Mouse (Mus musculus): ENCODE results near the gene Arhgef15. TPM values are rescaled to one million over a fixed set of nuclear protein-coding genes. Genes with fewer than 3 reads are reported as not detected.
"Not testable (repeated sequence)": the region's sequence is repeated elsewhere in the genome, so short reads cannot be mapped to it uniquely, and the experiment has no call there.

The Arhgef15 gene
- polyA plus RNA-seq, 1 experiment from 2014 or later = 5.9 TPM

- H3K9ac ChIP-seq = no peak overlapping the region
- 92% methylated on average over 8 of the region's 8 CpGs for WGBS
- H3K4me3 ChIP-seq = no peak overlapping the region
- no peaks in the 10 kb centered on the region; the same call in 1 of the 2 replicates for H3K36me3 ChIP-seq (ENCODE audit: poor library complexity, severe bottlenecking)
- H3K4me2 ChIP-seq = no peak overlapping the region
- H3K27me3 ChIP-seq = peaks cover 14% of the 10 kb centered on the region
- H3K9me3 ChIP-seq (replicated peaks) = no peaks in the 10 kb centered on the region
- no peak overlapping the region for H3K27ac ChIP-seq
- no peak for ATAC-seq
- H3K4me1 ChIP-seq = peaks cover 9% of the 10 kb centered on the region
Measured at GRCm38 (mm10) chr11:68942731-68943130, 14.5 kb downstream of the Arhgef15 start.

GRCm38 (mm10) chr11:68940516-68940915 lies 16.8 kb downstream of the Arhgef15 start:
- Histone ChIP-seq H3K9ac (peak overlapping the region; percentile 74), H3K36me3 (ENCODE audit: poor library complexity, severe bottlenecking) (no peaks in the 10 kb centered on the region; the same call in 1 of the 2 replicates), H3K4me2 (peak overlapping the region; percentile 67), H3K4me3 (peak overlapping the region; percentile 49), H3K27ac (no peak overlapping the region), H3K27me3 (no peaks in the 10 kb centered on the region), H3K4me1 (peaks cover 6% of the 10 kb centered on the region), H3K9me3 (replicated peaks) (no peaks in the 10 kb centered on the region)
- 54% methylated on average over 4 of the region's 4 CpGs for WGBS
- ATAC-seq = no peak

GRCm38 (mm10) chr11:68939451-68940304 lies 17.6 kb downstream of the Arhgef15 start:
- peak overlapping the region; percentile 67 for H3K4me2 ChIP-seq
- 2% methylated on average over 16 of the region's 16 CpGs for WGBS
- no peaks in the 10 kb centered on the region for H3K9me3 ChIP-seq (replicated peaks)
- peaks cover 6% of the 10 kb centered on the region for H3K4me1 ChIP-seq
- no peaks in the 10 kb centered on the region; the same call in 1 of the 2 replicates for H3K36me3 ChIP-seq (ENCODE audit: poor library complexity, severe bottlenecking)
- no peaks in the 10 kb centered on the region for H3K27me3 ChIP-seq
- H3K27ac ChIP-seq = peak overlapping the region; percentile 72
- H3K4me3 ChIP-seq = peak overlapping the region; percentile 49
- peak; percentile 100 for ATAC-seq
- H3K9ac ChIP-seq = peak overlapping the region; percentile 74

GRCm38 (mm10) chr11:68936951-68937350 lies 20.3 kb downstream of the Arhgef15 start:
- 89% methylated on average over 4 of the region's 4 CpGs for WGBS
- not testable (repeated sequence) for H3K4me1 ChIP-seq; H3K36me3 ChIP-seq (ENCODE audit: poor library complexity, severe bottlenecking); H3K9me3 ChIP-seq (replicated peaks); H3K27me3 ChIP-seq; H3K4me3 ChIP-seq; H3K4me2 ChIP-seq; H3K9ac ChIP-seq; ATAC-seq; H3K27ac ChIP-seq

- ATAC-seq = no peak
- no peak overlapping the region for H3K4me2 ChIP-seq
- WGBS = 71% methylated on average over 5 of the region's 5 CpGs
Measured at GRCm38 (mm10) chr11:68933885-68934507, 23.3 kb downstream of the Arhgef15 start.

GRCm38 (mm10) chr11:68929947-68930346 lies 27.3 kb downstream of the Arhgef15 start:
- Histone ChIP-seq H3K4me1 (no peaks in the 10 kb centered on the region), H3K9me3 (replicated peaks) (no peaks in the 10 kb centered on the region), H3K4me3 (no peak overlapping the region), H3K4me2 (no peak overlapping the region), H3K27me3 (peaks cover 4% of the 10 kb centered on the region; the same call in 1 of the 2 replicates), H3K36me3 (ENCODE audit: poor library complexity, severe bottlenecking) (no peaks in the 10 kb centered on the region), H3K27ac (no peak overlapping the region), H3K9ac (no peak overlapping the region)
- 86% methylated on average over 6 of the region's 6 CpGs for WGBS
- ATAC-seq = no peak

More at GRCm38 (mm10) chr11:68933885-68934507, 23.3 kb downstream of the Arhgef15 start:
- H3K27ac ChIP-seq = peak overlapping the region; percentile 37
- H3K9ac ChIP-seq = no peak overlapping the region
- H3K9me3 ChIP-seq (replicated peaks) = no peaks in the 10 kb centered on the region
- no peaks in the 10 kb centered on the region for H3K36me3 ChIP-seq (ENCODE audit: poor library complexity, severe bottlenecking)
- H3K4me1 ChIP-seq = no peaks in the 10 kb centered on the region
- no peak overlapping the region for H3K4me3 ChIP-seq
- H3K27me3 ChIP-seq = no peaks in the 10 kb centered on the region

GRCm38 (mm10) chr11:68926981-68927380 lies 30.3 kb downstream of the Arhgef15 start, which contains the start of gene Odf4:
TSS of gene Odf4 (minus strand) at chr11:68927081.
- H3K27ac ChIP-seq = no peak within 1 kb of the TSS
- 83% methylated on average over 3 of the region's 3 CpGs for WGBS
- H3K36me3 ChIP-seq (ENCODE audit: poor library complexity, severe bottlenecking) = no peaks in the 10 kb centered on the region
- ATAC-seq = no peak
- H3K4me1 ChIP-seq = no peaks in the 10 kb centered on the region
- no peak within 1 kb of the TSS for H3K4me2 ChIP-seq
- H3K9ac ChIP-seq = no peak within 1 kb of the TSS
- H3K4me3 ChIP-seq = no peak within 1 kb of the TSS
- no peaks in the 10 kb centered on the region for H3K9me3 ChIP-seq (replicated peaks)
- peaks cover 4% of the 10 kb centered on the region; the same call in 1 of the 2 replicates for H3K27me3 ChIP-seq

- Histone ChIP-seq H3K27ac (no peak overlapping the region), H3K4me2 (no peak overlapping the region), H3K27me3 (peaks cover 4% of the 10 kb centered on the region; the same call in 1 of the 2 replicates), H3K36me3 (ENCODE audit: poor library complexity, severe bottlenecking) (no peaks in the 10 kb centered on the region), H3K9me3 (replicated peaks) (no peaks in the 10 kb centered on the region), H3K4me3 (no peak overlapping the region), H3K4me1 (no peaks in the 10 kb centered on the region), H3K9ac (no peak overlapping the region)
- no peak for ATAC-seq
- 90% methylated on average over 2 of the region's 2 CpGs for WGBS
Measured at GRCm38 (mm10) chr11:68924749-68925148, 32.5 kb downstream of the Arhgef15 start.

GRCm38 (mm10) chr11:68923191-68923590 lies 34.1 kb downstream of the Arhgef15 start:
- ATAC-seq = no peak
- Histone ChIP-seq H3K27me3 (peaks cover 4% of the 10 kb centered on the region; the same call in 1 of the 2 replicates), H3K9ac (no peak overlapping the region), H3K4me2 (no peak overlapping the region), H3K9me3 (replicated peaks) (no peaks in the 10 kb centered on the region), H3K36me3 (ENCODE audit: poor library complexity, severe bottlenecking) (no peaks in the 10 kb centered on the region), H3K4me3 (no peak overlapping the region), H3K27ac (no peak overlapping the region), H3K4me1 (no peaks in the 10 kb centered on the region)
- 59% methylated on average over 3 of the region's 3 CpGs for WGBS

- no peak overlapping the region for H3K4me3 ChIP-seq
- no peak overlapping the region for H3K9ac ChIP-seq
- no peak for ATAC-seq
- WGBS = 92% methylated on average over 4 of the region's 4 CpGs
- no peak overlapping the region for H3K27ac ChIP-seq
- no peaks in the 10 kb centered on the region for H3K9me3 ChIP-seq (replicated peaks)
- no peaks in the 10 kb centered on the region for H3K27me3 ChIP-seq
- H3K36me3 ChIP-seq (ENCODE audit: poor library complexity, severe bottlenecking) = no peaks in the 10 kb centered on the region
- H3K4me2 ChIP-seq = no peak overlapping the region
- no peaks in the 10 kb centered on the region for H3K4me1 ChIP-seq
Measured at GRCm38 (mm10) chr11:68914566-68914965, 42.7 kb downstream of the Arhgef15 start.

GRCm38 (mm10) chr11:68911531-68912177 lies 45.6 kb downstream of the Arhgef15 start:
- no peaks in the 10 kb centered on the region for H3K9me3 ChIP-seq (replicated peaks)
- no peak overlapping the region for H3K27ac ChIP-seq

More at GRCm38 (mm10) chr11:68911531-68912177, 45.6 kb downstream of the Arhgef15 start:
- Histone ChIP-seq H3K27me3 (no peaks in the 10 kb centered on the region), H3K4me3 (no peak overlapping the region), H3K4me2 (no peak overlapping the region), H3K36me3 (ENCODE audit: poor library complexity, severe bottlenecking) (peaks cover 11% of the 10 kb centered on the region), H3K4me1 (no peaks in the 10 kb centered on the region), H3K9ac (no peak overlapping the region)
- 68% methylated on average over 14 of the region's 14 CpGs for WGBS
- no peak for ATAC-seq

All from forebrain, embryonic 13.5 days (tissue).